Mouse (Mus musculus) heart, postnatal 25 days (tissue): Measurements from ENCODE around the gene Syt2. TPM values are rescaled to one million over a fixed set of nuclear protein-coding genes. Genes with fewer than 3 reads are reported as not detected.

ENCODE experiments used
- DNase-seq: peaks from one replicate; pipeline ENCODE4 v3.0.0; 2022; ENCODE audit warnings: low spot score
- intact Hi-C: fragments of 180-260 bp; cut with DNase I; formaldehyde crosslinking; loops from one replicate; pipeline ENCODE4 v1.15.1; 2025
- total RNA-seq, 2 experiments: library from RNA; stranded (reverse); gene quantifications; 2 replicates each; pipeline ENCODE4 v1.2.3; 2021

Syt2 gene
- total RNA-seq, 2 experiments from 2014 or later, result not detected

- intact Hi-C loops, result loop anchor here (10.0 kb wide), 1 partner anchor 242 kb away; the partner anchor contains the start of gene Ube2t
- DNase-seq, result no peak
Observed at GRCm38 (mm10) chr1:134722891-134723290, 76.4 kb downstream of the Syt2 start.

GRCm38 (mm10) chr1:134725276-134725675, 78.8 kb downstream of the Syt2 start:
- no peak for DNase-seq
- intact Hi-C loops, result loop anchor here (1.0 to 10.0 kb wide), 3 partner anchors 104 to 240 kb away; partner anchors contain the start of gene Ube2t

GRCm38 (mm10) chr1:134726480-134726879, 80.0 kb downstream of the Syt2 start:
- intact Hi-C loops, result loop anchor here (10.0 kb wide), 1 partner anchor 238 kb away; the partner anchor contains the start of gene Ube2t

GRCm38 (mm10) chr1:134727256-134727655, 80.8 kb downstream of the Syt2 start:
- DNase-seq, result no peak
- intact Hi-C loops, result loop anchor here (10.0 kb wide), 1 partner anchor 238 kb away; the partner anchor contains the start of gene Ube2t

More at GRCm38 (mm10) chr1:134726480-134726879, 80.0 kb downstream of the Syt2 start:
- DNase-seq, result no peak

GRCm38 (mm10) chr1:134733659-134734058, 87.2 kb downstream of the Syt2 start:
- DNase-seq, result no peak
- intact Hi-C loops, result no loop called here

GRCm38 (mm10) chr1:134737463-134737862, 91.0 kb downstream of the Syt2 start:
- no peak for DNase-seq
- intact Hi-C loops, result no loop called here

- intact Hi-C loops, result no loop called here
- no peak for DNase-seq
Observed at GRCm38 (mm10) chr1:134741433-134741832, 95.0 kb downstream of the Syt2 start.

- intact Hi-C loops, result no loop called here
- no peak for DNase-seq
Observed at GRCm38 (mm10) chr1:134741946-134742661, 95.6 kb downstream of the Syt2 start.

GRCm38 (mm10) chr1:134745648-134746047, 99.2 kb downstream of the Syt2 start:
- intact Hi-C loops, result loop anchor here (2.0 to 5.0 kb wide), 2 partner anchors 83 to 107 kb away; no protein-coding TSS in a partner anchor
- DNase-seq, result no peak

GRCm38 (mm10) chr1:134747236-134748174, 101.0 kb downstream of the Syt2 start:
- DNase-seq, result no peak
- intact Hi-C loops, result loop anchor here (5.0 kb wide), 1 partner anchor 105 kb away; no protein-coding TSS in a partner anchor

- no peak for DNase-seq
- intact Hi-C loops, result loop anchor here (5.0 kb wide), 1 partner anchor 102 kb away; no protein-coding TSS in a partner anchor
Observed at GRCm38 (mm10) chr1:134749889-134750288, 103.4 kb downstream of the Syt2 start.

- intact Hi-C loops, result no loop called here
- no peak for DNase-seq
Observed at GRCm38 (mm10) chr1:134752447-134752846, 106.0 kb downstream of the Syt2 start.

GRCm38 (mm10) chr1:134753751-134754630, 107.5 kb downstream of the Syt2 start:
- peak; percentile 65 for DNase-seq
- intact Hi-C loops, result no loop called here

- intact Hi-C loops, result no loop called here
- no peak for DNase-seq
Observed at GRCm38 (mm10) chr1:134754818-134755217, 108.3 kb downstream of the Syt2 start.

GRCm38 (mm10) chr1:134755548-134756189, 109.2 kb downstream of the Syt2 start:
- no peak for DNase-seq
- intact Hi-C loops, result no loop called here

GRCm38 (mm10) chr1:134756190-134756873, 109.9 kb downstream of the Syt2 start:
- intact Hi-C loops, result no loop called here
- no peak for DNase-seq

- intact Hi-C loops, result no loop called here
- no peak for DNase-seq
Observed at GRCm38 (mm10) chr1:134757230-134757629, 110.8 kb downstream of the Syt2 start.

- DNase-seq, result peak; percentile 55
- intact Hi-C loops, result no loop called here
Observed at GRCm38 (mm10) chr1:134759133-134759532, 112.7 kb downstream of the Syt2 start.
